Mouse (Mus musculus) thymus, postnatal 4 days (tissue): ENCODE measurements at regions not wholly inside any gene's neighbourhood (a gene's known extent, or its start where the extent isn't known, plus 50 kb on each side); places are given as distances from the start of the nearest gene placed in this dataset.
"Not testable (repeated sequence)": the region's sequence is repeated elsewhere in the genome, so short reads cannot be mapped to it uniquely, and the experiment has no call there.

ENCODE experiments used
- DNase-seq: peaks from one replicate; pipeline ENCODE4 v3.0.0; 2021

DNA sequence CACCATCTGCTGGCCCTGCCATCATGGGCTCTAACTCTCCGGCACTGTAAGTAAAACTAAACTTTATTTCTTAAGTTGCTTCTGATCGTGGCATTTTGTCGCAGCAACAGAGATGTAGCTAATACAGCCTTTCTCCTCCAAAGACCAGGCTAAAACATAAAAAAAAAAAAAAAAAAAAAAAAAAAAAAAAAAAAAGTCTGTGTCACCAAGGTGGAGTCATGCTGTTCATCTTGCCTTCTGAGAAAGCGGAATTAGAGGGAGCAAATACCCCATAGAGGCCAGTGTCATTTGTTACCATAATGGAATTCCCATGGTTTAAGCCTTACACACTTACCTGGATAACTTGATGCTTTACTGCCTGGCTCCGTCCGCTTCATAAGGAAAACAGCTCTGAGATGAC is 136.9 kb upstream of the Rybp start:
- no peak for DNase-seq

DNA sequence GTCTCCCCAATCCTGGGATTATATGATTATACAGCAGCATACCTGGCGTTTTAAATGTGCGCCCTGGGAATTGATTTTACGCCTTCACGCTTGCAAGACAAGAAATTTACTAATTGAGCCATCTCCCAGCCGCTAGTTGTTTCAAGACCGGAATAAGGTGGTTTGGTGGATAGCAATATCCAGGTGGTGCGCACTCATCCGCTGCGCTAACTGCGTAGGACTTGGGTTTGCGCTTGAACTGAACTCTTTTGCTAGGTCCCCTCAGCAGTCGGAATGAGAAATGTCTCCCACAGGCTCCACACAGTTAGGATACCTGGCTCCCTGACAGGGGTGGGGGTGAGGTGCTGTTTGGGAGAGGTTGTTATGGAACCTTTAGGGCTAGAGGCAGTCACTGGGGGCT is 136.4 kb upstream of the Rybp start:
- no peak for DNase-seq

DNA sequence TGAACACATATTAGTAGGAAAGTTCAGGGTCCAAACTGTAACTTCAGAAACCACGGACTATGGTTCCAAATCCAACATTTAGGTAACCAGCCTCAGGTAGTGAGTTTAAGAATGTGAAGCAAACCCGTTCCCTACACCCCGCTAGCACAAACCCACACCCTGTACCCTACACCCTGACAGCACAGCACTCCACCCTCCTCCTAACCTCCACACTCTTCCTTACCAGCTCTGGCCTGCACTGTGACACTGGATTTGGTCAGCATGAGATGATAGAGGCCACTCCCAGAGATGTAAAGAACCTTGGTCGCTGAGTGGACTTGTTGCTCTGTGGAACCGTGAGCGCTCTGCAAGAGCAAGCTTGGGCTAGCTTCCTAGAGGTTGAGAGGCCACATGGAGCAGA is 135.3 kb upstream of the Rybp start:
- DNase-seq: no peak

DNA sequence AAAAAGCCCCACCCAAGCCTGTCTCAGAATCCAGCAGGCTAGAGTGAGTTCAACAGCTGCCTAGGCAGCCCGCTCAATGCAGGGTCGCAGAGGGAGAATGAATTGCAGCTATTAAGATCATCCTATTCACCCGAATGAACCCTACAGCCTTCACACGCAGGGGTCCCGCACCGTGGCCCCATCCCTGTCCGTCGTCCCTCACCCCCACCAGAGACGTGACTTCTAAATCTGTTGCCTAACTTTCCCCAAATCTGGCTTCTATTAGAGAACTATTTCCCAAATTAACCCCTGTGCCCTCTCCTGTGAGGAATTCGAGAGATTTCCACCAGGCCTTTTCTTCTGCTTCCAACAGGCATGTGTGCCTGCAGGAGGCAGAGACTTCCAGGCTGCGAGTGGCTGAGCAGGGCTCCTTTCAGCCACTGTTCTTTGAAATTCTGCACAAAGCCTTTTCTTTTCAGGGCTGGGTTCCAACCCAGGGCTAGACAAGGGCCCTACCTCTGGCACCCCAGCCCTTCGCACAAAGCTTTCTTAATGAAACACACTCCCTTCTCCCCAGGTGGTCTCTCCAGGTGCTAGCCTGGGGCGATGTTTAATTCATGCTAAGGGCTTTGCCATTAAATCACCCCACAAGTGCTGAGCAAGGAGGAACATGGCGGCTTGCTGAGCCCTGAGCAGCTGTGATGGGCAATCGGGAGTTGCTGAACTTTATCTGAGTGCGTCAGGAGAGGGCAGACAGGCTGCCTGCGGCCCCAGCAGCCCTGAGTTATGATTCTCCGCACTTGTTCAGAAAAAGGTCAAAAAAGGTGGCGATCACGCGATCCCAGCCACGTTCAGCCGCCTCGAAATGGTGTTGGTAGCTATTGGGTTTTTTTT is 134.7 kb upstream of the Rybp start:
- no peak for DNase-seq

DNA sequence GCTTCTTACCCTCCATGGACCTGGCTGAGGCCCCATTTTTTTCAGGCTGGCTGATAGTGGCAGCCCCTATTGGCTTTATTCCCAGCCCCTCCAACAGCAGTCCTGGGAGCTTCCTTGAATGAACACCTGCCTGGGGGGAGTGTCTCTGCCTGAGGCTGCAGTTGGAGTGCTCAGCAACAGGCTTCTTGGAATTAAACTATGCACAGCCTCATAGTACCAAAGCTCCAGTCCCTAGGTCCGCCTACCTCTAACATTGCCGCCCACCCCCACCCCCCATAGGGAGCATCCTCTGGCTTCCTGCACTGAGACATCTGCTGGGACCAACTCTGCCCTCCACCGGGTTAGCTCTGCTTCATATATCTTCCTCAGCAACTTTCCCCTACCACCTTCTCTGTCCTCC is 133.3 kb upstream of the Rybp start:
- DNase-seq: no peak

DNA sequence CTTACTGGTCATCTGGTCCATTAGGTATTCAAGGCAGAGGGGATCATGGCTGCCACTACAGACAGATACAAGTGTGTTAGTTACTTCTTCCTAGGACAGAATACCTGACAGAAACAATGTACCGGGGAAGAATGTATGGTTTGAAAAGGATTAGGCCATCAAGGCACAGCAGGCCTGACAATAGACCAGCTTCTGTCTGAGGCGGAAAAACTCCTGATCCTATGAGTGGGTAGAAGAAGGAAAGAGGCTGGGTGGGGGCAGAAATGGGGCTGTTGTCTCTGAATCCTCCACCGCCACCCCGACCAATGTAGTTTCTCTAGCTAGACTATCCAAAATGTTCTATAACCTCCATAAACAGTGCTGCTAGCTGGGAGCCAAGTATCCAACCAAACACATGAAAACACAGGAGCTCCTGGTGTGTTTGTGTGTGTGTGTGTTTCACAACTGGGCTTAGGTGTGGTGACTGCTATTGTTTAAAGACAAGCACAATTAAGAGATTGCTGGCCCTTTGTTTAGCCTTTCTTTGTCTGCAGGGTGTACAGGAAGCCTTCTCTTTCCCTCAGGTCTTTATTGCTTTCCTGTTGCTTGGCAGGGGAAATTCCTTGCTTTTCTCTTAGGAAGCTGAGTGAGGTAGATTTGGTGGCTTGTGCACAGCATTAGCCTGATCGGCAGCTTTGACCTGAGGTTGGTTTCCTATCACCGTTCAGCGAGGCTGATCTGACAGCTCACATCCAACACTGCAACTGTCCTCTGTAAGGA is 132.7 kb upstream of the Rybp start:
- DNase-seq: no peak

DNA sequence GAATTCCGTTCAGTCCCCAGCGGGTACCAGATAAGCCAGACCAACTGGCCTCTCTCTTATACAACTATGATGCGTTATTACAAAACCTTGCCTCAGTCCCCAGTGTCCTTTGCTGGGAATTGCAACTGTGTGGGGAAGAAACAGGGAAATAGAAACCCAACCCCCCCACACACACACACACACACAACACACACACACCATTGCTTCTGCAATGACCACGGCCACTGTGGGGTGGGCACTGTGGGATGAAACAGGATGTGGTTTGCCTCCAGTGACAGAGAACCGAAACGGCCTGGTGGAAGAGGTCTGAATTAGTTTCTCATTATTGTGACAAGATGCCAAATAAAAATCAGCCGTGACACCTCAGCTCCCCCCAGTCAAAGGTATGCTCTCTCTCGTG is 128.8 kb upstream of the Rybp start:
- no peak for DNase-seq

DNA sequence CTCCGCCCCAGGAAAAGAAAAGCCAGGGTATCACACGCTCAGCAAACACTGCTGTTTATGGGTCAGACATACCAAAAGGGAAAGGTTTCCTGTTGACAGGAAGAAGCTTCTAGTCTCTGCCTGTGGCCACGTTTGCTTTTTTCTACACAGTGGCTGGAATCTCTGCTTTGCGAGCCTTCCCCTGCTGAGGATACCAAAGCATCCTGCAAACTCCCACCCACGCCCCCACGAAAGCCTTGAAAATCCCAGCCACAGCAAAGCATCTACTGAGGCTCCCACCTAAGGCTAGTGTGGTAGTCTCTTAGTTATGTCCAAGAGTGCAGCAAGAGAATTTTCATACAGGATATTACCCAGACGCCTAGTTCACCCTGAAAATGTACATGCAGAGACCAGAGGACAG is 128.2 kb upstream of the Rybp start:
- DNase-seq: no peak

DNA sequence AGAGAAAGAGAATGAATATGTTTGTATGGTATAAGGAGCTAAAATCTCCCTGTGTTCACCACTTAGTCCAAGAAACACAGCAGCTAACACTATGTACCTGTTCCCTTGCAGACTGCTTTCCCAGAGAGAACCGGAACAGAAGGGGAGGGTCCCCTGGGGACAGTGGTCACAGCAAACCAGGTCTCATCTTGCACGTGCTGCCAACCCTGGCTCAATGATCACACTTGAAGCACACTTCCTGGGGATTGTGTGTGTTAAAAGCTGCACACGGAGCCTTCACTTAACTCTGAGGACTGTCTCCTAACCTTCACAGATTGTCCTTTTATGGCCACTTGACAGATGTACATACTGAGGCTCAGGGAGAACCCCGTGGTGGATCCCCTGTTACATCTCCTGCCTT is 127.6 kb upstream of the Rybp start:
- DNase-seq: no peak

DNA sequence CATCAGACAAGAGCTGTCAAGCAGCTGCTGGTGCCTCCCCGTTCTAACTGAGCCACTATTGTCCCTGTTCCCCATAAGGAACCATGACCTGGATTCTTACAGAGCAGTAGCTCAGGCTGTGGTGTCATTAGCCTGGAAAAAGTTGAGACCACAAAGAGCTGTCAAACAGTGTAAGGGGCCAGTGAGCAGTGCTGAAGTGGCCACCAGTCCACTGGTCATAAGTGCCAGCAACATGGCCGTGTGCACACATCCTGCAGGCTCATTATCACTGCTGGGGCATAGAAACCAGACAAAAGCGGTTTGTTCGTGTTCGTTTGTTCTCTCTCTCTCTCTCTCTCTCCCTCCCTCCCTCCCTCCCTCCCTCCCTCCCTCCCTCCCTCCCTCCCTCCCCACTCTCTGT is 125.2 kb upstream of the Rybp start:
- DNase-seq: no peak

DNA sequence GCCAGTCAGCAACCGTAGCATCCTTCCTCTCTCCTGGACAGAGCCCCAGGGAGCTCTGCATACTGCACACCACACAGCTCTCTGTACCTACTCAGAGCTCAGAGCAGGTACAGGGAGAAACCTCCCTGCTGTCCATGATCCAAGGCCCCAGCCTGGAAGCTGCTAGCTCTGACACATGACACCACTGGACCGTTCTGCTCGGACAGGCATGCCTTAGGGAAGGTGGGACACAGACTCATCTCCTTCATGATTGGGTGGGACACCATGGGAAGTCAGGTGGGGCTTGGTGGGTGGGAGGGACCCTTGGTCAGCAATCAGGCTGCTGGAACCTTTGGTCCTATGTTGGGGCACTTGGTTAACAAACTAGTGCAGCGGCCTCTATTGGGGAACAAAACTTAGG is 124.7 kb upstream of the Rybp start:
- no peak for DNase-seq

DNA sequence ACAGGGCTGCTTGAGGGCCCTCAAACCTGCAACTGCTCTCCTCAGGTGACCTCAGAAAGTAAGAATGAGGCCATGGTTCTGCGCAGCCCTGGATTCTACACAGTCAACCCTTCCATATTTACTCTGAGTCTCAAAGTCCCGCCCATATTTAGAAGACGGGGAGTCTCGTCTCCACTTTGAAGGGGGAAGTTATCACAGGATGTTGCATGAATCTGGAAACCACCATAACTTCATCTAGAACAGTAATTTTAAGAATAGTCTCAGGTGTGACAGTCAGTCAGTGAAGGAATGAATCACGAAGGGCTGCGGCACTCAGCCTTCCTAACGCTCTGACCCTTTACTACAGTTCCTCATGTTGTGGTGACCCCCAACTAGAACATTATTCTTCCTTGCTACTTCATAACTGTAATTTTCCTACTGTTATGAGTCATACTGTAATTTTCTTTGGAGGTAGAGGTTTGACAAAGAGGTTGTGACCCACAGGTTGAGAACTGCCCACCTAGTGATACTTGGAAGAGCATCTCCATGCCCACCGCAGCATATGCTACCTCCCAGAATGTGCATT is 122.9 kb upstream of the Rybp start:
- no peak for DNase-seq

DNA sequence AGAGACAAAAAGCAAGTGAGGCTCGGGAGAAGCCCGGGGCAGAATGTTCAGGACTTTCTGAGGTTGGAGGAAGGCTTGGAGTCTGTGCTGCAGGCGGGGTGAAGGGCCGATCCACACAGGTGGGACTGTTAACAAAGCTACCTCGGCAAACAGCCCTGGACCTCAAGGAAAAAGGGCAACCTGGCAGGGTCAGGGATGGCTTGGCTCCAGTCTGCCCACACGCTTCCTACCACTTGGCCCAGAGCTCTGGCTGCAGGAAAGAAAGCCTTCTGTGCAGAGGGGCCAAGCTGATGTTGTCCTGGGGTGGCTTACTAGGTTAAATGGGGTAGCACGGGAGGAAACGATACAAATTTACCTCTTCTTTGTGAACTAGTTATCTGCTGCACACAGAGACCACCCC is 121.5 kb upstream of the Rybp start:
- DNase-seq: no peak

DNA sequence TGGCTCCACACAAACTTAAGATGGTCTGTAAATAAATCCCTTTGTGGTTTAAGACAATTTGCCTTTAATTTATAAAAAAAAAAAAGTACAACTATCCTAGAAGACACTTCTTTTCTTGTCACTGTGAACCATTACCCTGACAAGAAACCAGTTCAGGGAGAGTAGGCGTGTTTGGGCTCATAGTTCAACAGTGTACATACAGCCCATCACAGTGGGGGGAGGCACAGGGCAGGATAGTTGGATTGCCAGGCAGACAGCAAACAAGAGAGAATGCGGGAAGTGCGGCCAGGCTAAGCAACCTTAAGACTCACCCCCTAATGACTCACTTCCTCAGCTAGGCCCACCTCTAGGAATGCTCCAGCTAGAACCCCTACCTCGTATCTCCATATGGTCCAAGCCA is 119.2 kb upstream of the Rybp start:
- no peak for DNase-seq

DNA sequence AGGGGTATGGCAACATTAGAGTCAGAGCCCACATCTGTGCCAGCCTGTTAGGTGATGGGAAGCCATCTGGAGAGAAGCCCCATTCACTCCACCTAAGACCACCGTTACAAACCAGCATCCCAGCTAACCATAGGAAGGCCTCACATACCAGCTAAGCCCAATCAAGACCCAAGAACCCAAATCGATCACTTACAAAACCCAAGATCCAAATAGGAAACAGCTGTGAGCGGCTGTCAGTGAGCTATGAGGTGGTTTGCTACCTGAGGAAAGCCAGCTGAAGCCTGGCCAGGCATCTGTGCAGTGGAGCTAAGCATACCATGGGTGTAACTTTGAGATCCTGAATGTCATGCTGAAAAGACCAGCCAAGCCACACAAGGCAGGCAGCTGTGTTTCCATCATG is 116.9 kb upstream of the Rybp start:
- no peak for DNase-seq

DNA sequence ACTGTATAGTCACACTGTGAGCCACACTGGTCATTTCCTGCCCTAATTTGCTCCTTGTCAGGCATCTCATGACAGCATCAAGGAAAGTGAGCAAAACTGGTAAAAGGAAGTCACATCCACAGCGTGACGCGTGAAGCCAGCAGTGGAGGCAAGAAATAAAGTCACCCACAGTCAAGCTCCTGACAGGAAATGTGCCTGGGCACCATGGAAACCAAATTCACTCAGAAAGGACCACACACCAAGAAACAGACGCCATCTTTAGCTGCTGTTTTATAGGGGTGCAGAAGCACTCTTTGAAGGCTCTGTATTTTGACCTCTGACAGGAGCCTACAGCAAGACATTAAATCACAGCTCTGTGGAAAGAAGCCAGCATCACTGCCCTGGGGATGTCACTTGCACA is 115.4 kb upstream of the Rybp start:
- DNase-seq: no peak

DNA sequence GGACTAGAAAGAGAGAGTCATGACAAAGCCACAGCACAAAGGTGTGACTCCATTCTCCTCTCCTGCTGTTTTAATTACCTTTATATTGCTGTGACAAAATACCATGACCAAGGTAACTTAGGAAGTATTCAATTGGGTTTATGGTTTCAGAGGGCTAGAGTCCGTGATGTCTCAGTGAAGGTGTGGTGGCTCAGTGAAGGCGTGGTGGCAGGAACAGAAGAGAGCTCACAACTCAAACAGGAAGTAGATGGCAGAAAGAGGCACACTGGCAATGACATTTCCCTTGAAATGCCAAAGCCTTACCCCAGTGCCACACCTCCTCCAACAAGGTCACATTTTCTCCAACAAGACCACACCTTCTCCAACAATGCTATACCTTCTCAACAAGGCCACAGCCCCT is 114.4 kb upstream of the Rybp start:
- no peak for DNase-seq

DNA sequence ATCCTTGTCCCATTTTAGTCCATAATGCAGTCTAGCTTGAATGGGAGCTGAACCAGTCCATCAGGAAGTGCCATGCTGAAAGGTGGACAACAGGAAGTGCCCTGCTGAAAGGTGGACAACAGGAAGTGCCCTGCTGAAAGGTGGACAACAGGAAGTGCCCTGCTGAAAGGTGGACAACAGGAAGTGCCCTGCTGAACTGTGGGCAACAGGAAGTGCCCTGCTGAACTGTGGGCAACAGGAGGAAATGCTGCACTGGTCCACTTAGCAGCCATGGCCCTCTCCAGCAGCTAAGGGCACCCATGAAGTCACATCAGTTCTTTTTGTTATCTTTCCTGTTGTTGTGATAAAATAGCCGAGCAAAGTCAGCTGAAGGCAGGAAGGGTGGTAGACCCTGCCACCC is 112.1 kb upstream of the Rybp start:
- not testable (repeated sequence) for DNase-seq

DNA sequence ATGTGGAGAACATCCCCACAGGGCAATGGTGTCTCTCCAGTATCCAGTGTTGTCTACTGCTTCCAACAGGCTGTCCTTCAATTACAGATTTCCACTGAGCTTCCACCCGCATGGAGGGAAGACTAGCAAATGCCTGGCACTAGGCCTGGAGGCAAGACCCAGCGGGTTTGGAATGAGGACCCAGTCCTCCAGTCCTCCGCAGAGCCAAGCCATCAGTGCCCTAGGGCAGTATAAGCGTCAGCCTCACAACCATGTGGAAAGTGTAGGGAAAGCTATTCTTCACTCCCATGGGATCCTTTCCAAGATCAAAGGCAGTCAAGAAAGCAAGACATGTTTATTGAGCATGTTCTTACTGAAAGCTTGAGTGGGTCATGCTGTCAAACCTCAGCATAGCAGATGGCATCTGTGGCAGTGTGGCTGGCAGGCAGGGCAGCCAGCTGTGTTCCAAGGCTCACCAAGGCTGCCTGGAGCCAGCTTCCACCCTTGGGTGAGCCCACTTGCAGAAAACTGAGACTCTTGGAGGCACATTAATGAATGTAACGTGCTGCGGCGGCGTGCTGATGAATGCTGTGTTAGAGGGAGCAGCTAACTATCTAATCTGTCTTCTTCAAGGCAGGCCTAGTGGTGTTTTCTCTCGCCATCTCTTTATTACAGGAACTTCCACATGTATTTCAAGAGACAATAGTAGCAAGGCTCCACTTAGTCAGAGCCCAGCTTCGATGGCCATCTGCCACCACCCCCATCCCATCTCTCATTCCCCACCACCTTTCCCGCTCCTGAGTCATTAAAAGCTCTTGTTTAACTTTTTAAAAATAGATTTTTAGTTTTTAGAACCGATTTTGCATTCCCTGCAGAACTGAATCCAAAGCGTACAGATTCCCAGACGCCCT is 109.3 kb upstream of the Rybp start:
- no peak for DNase-seq

DNA sequence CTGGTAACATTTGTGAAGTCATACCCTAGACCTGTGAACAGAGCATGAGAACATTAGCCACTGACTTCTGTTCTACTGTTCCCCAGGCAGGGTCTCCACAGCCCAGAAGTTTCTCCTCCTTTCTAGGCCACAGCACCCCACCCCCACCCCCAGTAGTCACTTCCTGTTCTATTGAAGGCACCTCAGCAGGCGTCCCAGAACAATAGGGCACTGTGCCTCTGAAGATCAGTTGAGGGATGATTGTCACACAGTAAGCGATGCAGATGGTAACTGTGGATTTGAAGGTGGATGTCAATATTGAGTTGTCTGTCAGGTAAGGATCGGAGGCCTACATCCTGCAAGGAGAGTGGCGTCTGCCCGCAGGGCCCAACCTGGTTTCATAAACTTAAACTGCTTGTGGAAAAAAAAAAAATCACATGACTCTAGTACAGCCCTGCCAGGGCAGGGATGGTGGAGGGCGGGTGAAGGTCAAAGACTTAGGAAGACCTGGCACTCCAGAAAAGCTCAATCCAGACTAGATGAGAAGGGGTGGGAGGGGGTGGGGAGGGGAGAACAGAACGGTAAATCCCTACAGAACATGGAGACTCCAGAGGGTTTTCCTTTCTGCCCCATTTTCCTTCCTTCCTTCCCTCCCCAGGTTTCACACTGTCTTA is 103.1 kb upstream of the Rybp start:
- peak; percentile 48 for DNase-seq

DNA sequence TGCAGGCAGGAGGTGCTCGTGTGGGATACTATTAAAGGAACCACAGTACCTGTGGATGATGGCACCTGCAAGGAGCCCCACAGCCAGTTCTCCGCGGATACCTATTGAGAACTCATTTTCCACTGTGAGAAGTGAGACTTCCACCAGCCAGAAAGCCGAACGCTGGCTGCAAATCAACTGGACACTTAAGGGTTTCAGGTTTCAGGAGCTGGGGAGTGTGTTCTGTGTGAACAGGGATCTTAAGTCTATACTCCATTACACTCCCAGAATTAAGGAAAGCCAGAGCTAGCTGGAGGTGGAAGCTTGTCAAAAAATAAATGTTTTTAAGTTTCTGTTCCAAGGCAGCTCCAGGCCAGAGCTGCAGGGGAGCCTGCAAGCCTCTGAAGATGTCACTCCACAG is 99.8 kb upstream of the Rybp start:
- DNase-seq: no peak

DNA sequence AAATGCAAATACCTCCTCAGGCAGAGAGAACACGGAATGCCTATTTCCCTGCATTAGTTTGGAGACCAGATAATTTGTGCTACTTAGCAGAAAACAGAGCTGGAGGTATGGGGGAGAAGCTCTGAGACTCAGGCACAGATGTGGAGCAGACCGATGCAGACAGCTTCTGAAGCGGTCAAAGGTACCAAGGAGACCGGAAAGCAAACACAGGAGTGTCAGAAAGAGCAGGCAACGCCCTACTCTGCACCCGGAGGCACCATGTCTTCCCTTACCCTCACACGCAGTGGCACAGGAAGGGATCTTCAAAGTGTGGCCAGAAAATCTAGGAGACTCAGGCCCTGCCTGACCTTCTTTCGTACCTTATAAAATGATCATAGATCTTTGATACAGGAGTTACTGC is 98.4 kb upstream of the Rybp start:
- no peak for DNase-seq

DNA sequence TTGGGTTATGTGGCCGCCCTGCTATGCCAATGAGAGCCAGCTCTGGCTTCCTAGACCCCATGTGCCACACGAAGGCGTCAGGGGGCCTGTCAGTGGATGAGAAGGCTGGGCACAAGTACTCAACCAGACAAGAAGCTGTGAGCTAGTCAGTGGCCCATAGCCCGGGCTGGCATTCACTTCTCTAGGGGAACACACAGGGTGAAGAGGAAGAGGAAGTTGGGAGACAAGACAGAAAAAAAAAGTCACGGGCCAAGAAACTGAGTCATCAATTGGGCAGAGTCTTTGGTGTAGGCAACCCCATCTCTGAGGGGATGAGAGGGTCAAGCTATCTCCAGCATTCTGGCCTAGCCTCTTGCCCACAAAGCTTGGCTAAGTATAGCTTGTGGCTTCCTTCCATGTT is 93.8 kb upstream of the Rybp start:
- DNase-seq: no peak
